Mouse (Mus musculus) lung, postnatal 0 days (tissue): Measurements from ENCODE around the gene Sema7a. TPM values are rescaled to one million over a fixed set of nuclear protein-coding genes. Genes with fewer than 3 reads are reported as not detected.

Experiments
- ATAC-seq: fragments of 200-750 bp; cut with Nextera tagmentation; 2 replicates; pipeline ENCODE4 v1.8.0; 2017; ENCODE audit warnings: moderate library complexity
- DNase-seq: peaks from one replicate; pipeline ENCODE4 v3.0.0-alpha.2; 2016; ENCODE audit warnings: low spot score
- H3K27ac ChIP-seq: fragments of 300-500 bp; sonication (generic); 2 replicates; pipeline ENCODE4 v1.5.1; 2014; ENCODE audit warnings: antibody characterized with exemption, mild to moderate bottlenecking, low read length, mixed read lengths
- H3K27me3 ChIP-seq: fragments of 300-500 bp; sonication (generic); replicated peaks from 2 replicates; pipeline ENCODE4 v1.6.1; 2014; ENCODE audit warnings: low read length, mixed read lengths; ENCODE audit not compliant: insufficient read depth
- H3K36me3 ChIP-seq: fragments of 300-500 bp; sonication (generic); 2 replicates; pipeline ENCODE4 v1.6.1; 2014; ENCODE audit warnings: low read length, mixed read lengths; ENCODE audit not compliant: insufficient read depth
- H3K4me1 ChIP-seq: fragments of 300-500 bp; sonication (generic); 2 replicates; pipeline ENCODE4 v1.6.1; 2014; ENCODE audit warnings: antibody characterized with exemption, low read depth, low read length, mixed read lengths; ENCODE audit not compliant: insufficient read depth
- H3K4me2 ChIP-seq: fragments of 300-500 bp; sonication (generic); replicated peaks from 2 replicates; pipeline ENCODE4 v1.6.1; 2014; ENCODE audit warnings: low read depth, mild to moderate bottlenecking, low read length, moderate library complexity, mixed read lengths
- H3K4me3 ChIP-seq: fragments of 300-500 bp; sonication (generic); 2 replicates; pipeline ENCODE4 v1.5.1; 2014; ENCODE audit warnings: low read depth, low read length
- H3K9ac ChIP-seq: fragments of 300-500 bp; sonication (generic); replicated peaks from 2 replicates; pipeline ENCODE4 v1.6.1; 2014; ENCODE audit warnings: low read depth, mild to moderate bottlenecking
- H3K9me3 ChIP-seq: fragments of 300-500 bp; sonication (generic); 2 replicates; pipeline ENCODE4 v1.6.1; 2016; ENCODE audit warnings: low read length, mixed read lengths
- CTCF ChIP-seq: IDR thresholded peaks from 2 replicates; pipeline ENCODE4 v1.5.1; 2016; ENCODE audit warnings: antibody characterized with exemption, mild to moderate bottlenecking
- EP300 ChIP-seq: IDR thresholded peaks from 2 replicates; pipeline ENCODE4 v1.6.1; 2016; ENCODE audit warnings: antibody characterized with exemption, mild to moderate bottlenecking, control low read depth
- WGBS: fragments of 180-500 bp; shearing (Covaris S2); extraction: QIAGEN DNeasy Blood & Tissue Kit; methylation state at CpG from one replicate; pipeline ENCODE4 v1.1.7; 2014; 5-methylcytosine and 5-hydroxymethylcytosine counted together
- polyA plus RNA-seq: library from polyadenylated mRNA; unstranded; fragments of >200 nt; fragmentation: Nextera tagmentation; extraction: Ambion mirVana; gene quantifications from 2 replicates; pipeline ENCODE4 v1.2.1, GENCODE M21; 2015

Gene Sema7a
- polyA plus RNA-seq, 1 experiment from 2014 or later, result 8.4 TPM

DNA sequence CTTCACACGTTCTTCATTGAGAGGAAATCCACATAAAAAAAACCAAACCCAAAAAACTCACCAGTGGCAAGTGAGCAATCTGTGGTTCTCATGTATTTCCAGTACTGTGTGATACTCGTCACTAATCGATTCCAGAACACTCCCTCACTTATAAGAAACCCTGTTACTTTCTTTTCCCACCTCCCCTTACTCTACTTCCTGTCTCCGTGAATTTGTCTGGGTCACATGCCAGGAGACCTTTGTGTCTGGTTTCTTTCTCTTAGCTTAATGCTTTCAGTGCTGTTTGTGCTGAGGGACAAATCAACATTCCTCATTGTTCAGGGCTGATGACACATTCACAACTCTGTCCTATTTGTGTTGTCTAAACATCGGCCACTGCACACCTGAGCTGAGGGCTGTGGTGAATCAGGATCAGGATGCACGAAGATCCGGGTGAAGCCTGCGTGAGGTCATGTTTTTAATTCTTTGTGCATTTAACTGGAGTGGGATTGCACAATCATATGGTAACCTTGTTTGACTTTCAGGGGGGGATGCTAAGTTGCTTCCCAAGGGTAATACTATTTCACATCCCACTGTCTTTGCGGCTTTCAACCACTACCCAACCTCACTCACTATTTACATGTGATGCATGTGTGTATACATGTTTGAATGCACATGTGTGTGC lies 33.0 kb downstream of the Sema7a start:
- H3K4me1 ChIP-seq, result peaks cover 5% of the 10 kb centered on the region; the same call in 1 of the 2 replicates
- TF ChIP-seq CTCF, result no peak
- 0 out of 2 replicates have a peak, but pooled peaks have one; percentile 21 for TF ChIP-seq EP300
- no peaks in the 10 kb centered on the region for H3K9me3 ChIP-seq
- H3K27ac ChIP-seq, result peak overlapping the region; percentile 71
- no peak overlapping the region for H3K4me2 ChIP-seq
- DNase-seq, result peak; percentile 27
- H3K9ac ChIP-seq, result no peak overlapping the region
- no peak for ATAC-seq
- WGBS, result 38% methylated on average over 9 of the region's 9 CpGs
- H3K4me3 ChIP-seq, result no peak overlapping the region
- H3K27me3 ChIP-seq, result no peaks in the 10 kb centered on the region
- no peaks in the 10 kb centered on the region for H3K36me3 ChIP-seq

DNA sequence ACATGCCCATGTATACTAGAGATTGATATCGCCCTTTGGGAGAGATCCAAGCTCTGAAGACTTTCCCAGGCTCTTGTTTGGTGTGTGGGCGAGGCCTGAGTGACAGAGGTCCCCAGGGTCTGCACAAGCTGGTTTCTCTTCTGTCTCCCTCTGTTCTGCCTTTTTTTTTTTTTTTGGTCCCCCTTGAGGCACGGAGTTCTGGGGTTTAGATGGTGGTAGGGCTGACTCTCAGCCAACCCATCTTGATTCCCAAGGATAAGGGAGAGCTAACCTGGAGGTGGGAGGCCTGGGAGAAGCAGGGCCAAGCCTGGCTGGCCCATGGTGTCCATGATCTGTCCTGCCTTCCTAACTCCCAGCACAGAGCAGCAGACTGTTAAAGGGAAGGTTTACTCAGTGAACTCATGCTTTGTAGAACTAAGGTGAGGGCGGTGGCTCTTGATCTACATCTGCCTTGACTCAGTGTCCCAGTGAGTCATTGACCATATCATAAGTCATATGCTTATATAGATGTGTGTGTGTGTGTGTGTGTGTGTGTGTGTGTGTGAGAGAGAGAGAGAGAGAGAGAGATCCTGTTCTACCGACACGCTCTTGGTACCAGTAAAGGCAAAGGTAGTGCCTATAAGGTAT lies 33.6 kb downstream of the Sema7a start:
- WGBS, result 75% methylated on average over 6 of the region's 6 CpGs
- no peak overlapping the region for H3K27ac ChIP-seq

DNA sequence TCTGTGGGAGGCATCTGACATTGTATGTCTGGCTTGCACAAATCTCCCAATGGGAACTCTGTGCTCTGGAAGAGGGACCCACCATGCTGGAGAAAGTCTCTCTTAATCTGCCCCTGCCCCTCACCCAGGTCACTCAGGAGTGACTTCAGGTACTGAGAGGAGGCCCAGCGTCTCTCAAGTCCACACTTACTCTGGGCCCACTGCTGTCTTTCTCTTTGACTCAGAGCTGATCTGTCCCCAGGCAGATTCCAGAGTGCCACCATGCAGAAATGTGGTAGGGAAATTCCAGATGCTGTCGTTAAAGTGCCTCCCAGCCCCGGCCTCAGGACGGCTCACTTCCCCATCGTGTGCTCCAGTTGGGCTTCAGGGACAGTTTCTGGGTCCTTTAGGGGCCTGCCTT lies 34.3 kb downstream of the Sema7a start:
- Histone ChIP-seq H3K4me2 (no peak overlapping the region), H3K4me3 (no peak overlapping the region), H3K9ac (no peak overlapping the region), H3K9me3 (no peaks in the 10 kb centered on the region), H3K27me3 (no peaks in the 10 kb centered on the region), H3K4me1 (peaks cover 5% of the 10 kb centered on the region; the same call in 1 of the 2 replicates), H3K36me3 (no peaks in the 10 kb centered on the region), H3K27ac (no peak overlapping the region)
- DNase-seq (no peak), ATAC-seq (no peak)
- no peak for TF ChIP-seq EP300
- no peak for TF ChIP-seq CTCF
- 55% methylated on average over 5 of the region's 5 CpGs for WGBS

More for the DNA sequence above, 33.6 kb downstream of the Sema7a start:
- Histone ChIP-seq H3K4me3 (no peak overlapping the region), H3K9ac (no peak overlapping the region), H3K4me1 (peaks cover 5% of the 10 kb centered on the region; the same call in 1 of the 2 replicates), H3K9me3 (no peaks in the 10 kb centered on the region), H3K36me3 (no peaks in the 10 kb centered on the region), H3K4me2 (no peak overlapping the region), H3K27me3 (no peaks in the 10 kb centered on the region)
- DNase-seq (no peak), ATAC-seq (no peak)
- TF ChIP-seq CTCF (no peak), EP300 (no peak)

DNA sequence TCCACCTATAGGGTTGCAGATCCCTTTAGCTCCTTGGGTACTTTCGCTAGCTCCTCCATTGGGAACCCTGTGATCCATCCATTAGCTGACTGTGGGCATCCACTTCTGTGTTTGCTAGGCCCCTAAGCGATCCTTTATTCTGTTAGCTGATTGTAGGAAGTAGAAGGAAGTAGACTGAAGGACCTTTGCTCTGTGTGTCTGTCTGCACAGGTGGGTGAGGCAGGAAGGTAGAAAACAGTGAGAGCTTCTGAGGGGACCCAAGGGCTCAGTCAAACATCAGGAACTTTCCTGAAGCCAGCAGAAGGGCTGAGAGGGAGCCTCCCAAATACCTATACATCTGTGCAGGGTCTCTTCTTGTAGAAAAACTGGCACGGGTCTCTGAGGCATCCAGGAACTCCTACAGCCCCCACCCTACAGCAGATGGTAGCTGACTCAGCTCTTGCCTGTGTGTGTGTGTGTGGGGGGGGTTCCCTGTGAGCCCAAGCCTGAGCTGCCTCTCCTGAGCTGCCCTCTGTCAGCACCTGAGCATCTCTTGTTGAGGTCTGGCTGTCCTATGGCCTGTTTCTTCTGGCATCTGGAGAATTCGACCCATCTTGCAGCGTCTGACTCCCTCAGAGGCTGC lies 35.4 kb downstream of the Sema7a start:
- Histone ChIP-seq H3K9ac (no peak overlapping the region), H3K4me2 (no peak overlapping the region), H3K27ac (no peak overlapping the region), H3K4me3 (no peak overlapping the region), H3K4me1 (no peaks in the 10 kb centered on the region), H3K27me3 (no peaks in the 10 kb centered on the region), H3K36me3 (no peaks in the 10 kb centered on the region), H3K9me3 (no peaks in the 10 kb centered on the region)
- TF ChIP-seq EP300 (no peak), CTCF (no peak)
- no peak for ATAC-seq
- no peak for DNase-seq
- 70% methylated on average over 5 of the region's 5 CpGs for WGBS

DNA sequence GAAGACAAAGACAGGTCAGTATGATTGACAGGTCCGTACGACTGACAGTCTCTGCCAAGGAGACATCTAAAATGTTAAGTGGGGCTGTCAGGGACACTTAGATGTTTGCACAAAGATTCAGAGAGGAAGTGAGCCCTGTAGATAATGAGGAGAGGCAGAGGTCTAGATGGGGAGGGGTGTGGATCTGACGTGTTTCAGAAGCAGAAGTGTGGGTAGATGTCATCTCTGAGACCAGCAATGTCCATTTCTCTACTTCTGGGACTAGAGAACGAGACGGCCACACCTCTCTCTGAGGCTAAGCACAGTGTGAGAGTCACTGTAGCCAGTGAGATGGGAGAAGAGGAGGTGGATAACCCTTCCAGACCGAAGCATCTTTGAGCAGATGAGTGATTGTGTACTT lies 38.1 kb downstream of the Sema7a start:
- TF ChIP-seq CTCF (no peak), EP300 (no peak)
- Histone ChIP-seq H3K4me3 (no peak overlapping the region), H3K27me3 (no peaks in the 10 kb centered on the region), H3K9ac (no peak overlapping the region), H3K9me3 (no peaks in the 10 kb centered on the region), H3K27ac (no peak overlapping the region), H3K4me2 (no peak overlapping the region), H3K4me1 (no peaks in the 10 kb centered on the region), H3K36me3 (no peaks in the 10 kb centered on the region)
- ATAC-seq (no peak), DNase-seq (no peak)
- 46% methylated on average over 6 of the region's 6 CpGs for WGBS

DNA sequence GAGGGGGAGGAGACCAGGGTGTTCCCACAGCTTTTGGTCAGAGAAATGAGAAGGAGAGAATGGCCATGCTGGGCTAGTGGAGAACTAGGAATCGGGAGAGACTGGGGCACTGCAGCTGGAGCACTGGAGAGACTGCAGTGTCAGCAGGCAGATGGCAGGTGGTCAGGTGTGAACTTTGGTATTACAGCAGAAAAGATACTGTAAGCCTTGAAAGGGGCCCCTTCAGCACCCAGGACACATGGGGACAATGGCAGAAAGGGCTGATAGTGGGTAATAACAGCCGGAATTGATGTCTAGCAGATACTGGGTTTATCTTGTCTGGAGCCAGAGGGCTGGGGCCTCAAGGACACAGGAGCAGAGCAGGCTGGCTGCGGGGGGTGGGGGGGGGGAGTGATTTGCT lies 38.9 kb downstream of the Sema7a start:
- no peak for TF ChIP-seq EP300
- no peak for TF ChIP-seq CTCF
- WGBS, result 59% methylated on average over 3 of the region's 3 CpGs
- no peaks in the 10 kb centered on the region for H3K9me3 ChIP-seq

More for the DNA sequence above, 38.9 kb downstream of the Sema7a start:
- Histone ChIP-seq H3K9ac (no peak overlapping the region), H3K36me3 (no peaks in the 10 kb centered on the region), H3K4me3 (no peak overlapping the region), H3K27me3 (no peaks in the 10 kb centered on the region), H3K27ac (no peak overlapping the region), H3K4me2 (no peak overlapping the region), H3K4me1 (no peaks in the 10 kb centered on the region)
- no peak for DNase-seq
- ATAC-seq, result no peak
